Mouse (Mus musculus): ENCODE results near the gene Pfpl. TPM values are rescaled to one million over a fixed set of nuclear protein-coding genes. Genes with fewer than 3 reads are reported as not detected.

The Pfpl gene
- polyA plus RNA-seq, 1 experiment from 2014 or later, result not detected

Other genes with a start within 250 kb of the Pfpl start
- not detected in 2 replicates for gene Olfr1431, start 227.3 kb upstream of the Pfpl start, polyA plus RNA-seq (2015; fragmentation: Nextera tagmentation; extraction: Ambion mirVana)
- not detected in 2 replicates for gene Olfr1432, start 195.3 kb upstream of the Pfpl start, polyA plus RNA-seq (2015; fragmentation: Nextera tagmentation; extraction: Ambion mirVana)
- not detected in 2 replicates for gene Olfr262, start 186.2 kb upstream of the Pfpl start, polyA plus RNA-seq (2015; fragmentation: Nextera tagmentation; extraction: Ambion mirVana)
- not detected in 2 replicates for gene Olfr235, start 166.9 kb upstream of the Pfpl start, polyA plus RNA-seq (2015; fragmentation: Nextera tagmentation; extraction: Ambion mirVana)
- gene Olfr1434, start 148.1 kb upstream of the Pfpl start, polyA plus RNA-seq (2015; fragmentation: Nextera tagmentation; extraction: Ambion mirVana), result not detected in 2 replicates
- not detected in 2 replicates for gene Olfr1436, start 128.8 kb upstream of the Pfpl start, polyA plus RNA-seq (2015; fragmentation: Nextera tagmentation; extraction: Ambion mirVana)
- gene Olfr1437, start 102.8 kb upstream of the Pfpl start, polyA plus RNA-seq (2015; fragmentation: Nextera tagmentation; extraction: Ambion mirVana), result not detected in 2 replicates
- not detected in 2 replicates for gene Olfr1438-ps1, start 92.0 kb upstream of the Pfpl start, polyA plus RNA-seq (2015; fragmentation: Nextera tagmentation; extraction: Ambion mirVana)
- gene Olfr1440, start 40.6 kb upstream of the Pfpl start, polyA plus RNA-seq (2015; fragmentation: Nextera tagmentation; extraction: Ambion mirVana), result not detected in 2 replicates
- gene Olfr1441, start 10.5 kb upstream of the Pfpl start, polyA plus RNA-seq (2015; fragmentation: Nextera tagmentation; extraction: Ambion mirVana), result not detected in 2 replicates
- 1.8 and 2.0 TPM in 2 replicates for gene Mpeg1, start 32.9 kb downstream of the Pfpl start, polyA plus RNA-seq (2015; fragmentation: Nextera tagmentation; extraction: Ambion mirVana)
- gene Dtx4, start 73.5 kb downstream of the Pfpl start, polyA plus RNA-seq (2015; fragmentation: Nextera tagmentation; extraction: Ambion mirVana), result 2.0 and 2.4 TPM in 2 replicates
- 21.4 and 23.8 TPM in 2 replicates for gene Fam111a, start 117.8 kb downstream of the Pfpl start, polyA plus RNA-seq (2015; fragmentation: Nextera tagmentation; extraction: Ambion mirVana)
- 12.6 and 15.3 TPM in 2 replicates for gene Gm4952, start 172.1 kb downstream of the Pfpl start, polyA plus RNA-seq (2015; fragmentation: Nextera tagmentation; extraction: Ambion mirVana)
- gene Glyat, start 205.4 kb downstream of the Pfpl start, polyA plus RNA-seq (2015; fragmentation: Nextera tagmentation; extraction: Ambion mirVana), result 0.43 and 0.54 TPM in 2 replicates
- gene Olfr1442, start 242.5 kb downstream of the Pfpl start, polyA plus RNA-seq (2015; fragmentation: Nextera tagmentation; extraction: Ambion mirVana), result not detected in 2 replicates

Data from liver, embryonic 15.5 days (tissue).